8 mouse cellular contexts compared by ENCODE assay signal in the genomic region with DNA sequence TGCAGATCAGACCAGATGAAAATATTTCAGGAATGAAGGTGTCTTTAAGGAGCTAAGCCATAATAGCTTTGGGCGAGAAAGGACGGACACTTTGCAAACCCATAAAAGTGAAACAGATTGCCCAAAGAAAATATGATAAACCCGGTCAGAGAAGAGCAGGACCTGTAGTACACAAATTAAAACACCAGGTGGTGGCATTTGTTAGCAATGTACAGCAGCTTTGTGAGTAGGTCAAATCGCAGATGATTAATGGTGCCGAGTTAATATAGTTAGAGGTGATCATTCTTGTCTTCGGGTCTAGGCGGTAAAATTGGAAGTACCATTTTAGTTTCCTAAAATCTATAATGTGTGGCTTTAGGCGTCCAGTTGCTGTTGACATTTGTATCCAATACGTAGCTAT. TPM values are rescaled to one million over a fixed set of nuclear protein-coding genes. Genes with fewer than 3 reads are reported as not detected.
DNase-seq lines count a peak whose midpoint lies in the region; ATAC-seq and TF ChIP-seq lines count a peak whose summit lies in the region.

No protein-coding gene starts in this region.

- H3K9me3 ChIP-seq in intestine, embryonic 14.5 days (ENCODE audit: control insufficient read depth, low read length) = no peaks in the 10 kb centered on the region
- no peaks in the 10 kb centered on the region for H3K9me3 ChIP-seq in intestine, embryonic 15.5 days
- H3K9me3 ChIP-seq in kidney, postnatal 0 days (replicated peaks; ENCODE audit: low read length) = no peaks in the 10 kb centered on the region

- no peak for ATAC-seq in intestine, embryonic 14.5 days (replicated peaks; ENCODE audit: low FRiP score, low TSS enrichment, low read depth)
- ATAC-seq in intestine, embryonic 15.5 days = no peak
- peak; percentile 42 for ATAC-seq in common myeloid progenitor, adult 5-6 weeks (replicated peaks; ENCODE audit: low read depth, poor library complexity, severe bottlenecking)
- ATAC-seq in kidney, postnatal 0 days (replicated peaks; ENCODE audit: low FRiP score, low read depth) = no peak

- no peak overlapping the region for H3K4me3 ChIP-seq in intestine, embryonic 14.5 days (ENCODE audit: low read depth, low read length)
- no peak overlapping the region for H3K4me3 ChIP-seq in intestine, embryonic 15.5 days (replicated peaks)
- no peak overlapping the region for H3K4me3 ChIP-seq in kidney, postnatal 0 days (replicated peaks; ENCODE audit: low read depth, low read length)

- H3K36me3 ChIP-seq in intestine, embryonic 14.5 days (ENCODE audit: control insufficient read depth, insufficient read depth, low read length) = peaks cover 13% of the 10 kb centered on the region; the same call in 1 of the 2 replicates
- no peaks in the 10 kb centered on the region for H3K36me3 ChIP-seq in intestine, embryonic 15.5 days
- H3K36me3 ChIP-seq in kidney, postnatal 0 days (ENCODE audit: insufficient read depth, low read length) = 0 out of 2 replicates have a peak, but pooled peaks cover 2% of the 10 kb centered on the region

- peak; percentile 66 for DNase-seq in intestine, embryonic 14.5 days (ENCODE audit: low spot score)
- DNase-seq in 416B (ENCODE audit: low read depth) = peak; percentile 84
- DNase-seq in MN1 (ENCODE audit: low spot score) = peak; percentile 71
- DNase-seq in kidney, postnatal 0 days (ENCODE audit: low spot score) = peak; percentile 85
- peak; percentile 54 to 59 for DNase-seq in natural killer cell, adult 2 months (ENCODE audit: low spot score in 2 of 2)
- no peak for DNase-seq in frontal cortex, postnatal 10 days (ENCODE audit: low spot score in 2 of 2)

- H3K4me2 ChIP-seq in intestine, embryonic 14.5 days (ENCODE audit: low read length) = no peak overlapping the region
- no peak overlapping the region for H3K4me2 ChIP-seq in intestine, embryonic 15.5 days (replicated peaks)
- no peak overlapping the region for H3K4me2 ChIP-seq in kidney, postnatal 0 days (ENCODE audit: low read length)

- 42% methylated on average over 9 of the region's 9 CpGs for WGBS in intestine, embryonic 14.5 days
- WGBS in intestine, embryonic 15.5 days = 38% methylated on average over 9 of the region's 9 CpGs
- WGBS in kidney, postnatal 0 days = 34% methylated on average over 9 of the region's 9 CpGs

- H3K4me1 ChIP-seq in intestine, embryonic 14.5 days (replicated peaks; ENCODE audit: control insufficient read depth, insufficient read depth, low read length) = peaks cover 12% of the 10 kb centered on the region
- peaks cover 7% of the 10 kb centered on the region; the same call in 1 of the 2 replicates for H3K4me1 ChIP-seq in intestine, embryonic 15.5 days (replicated peaks)
- peaks cover 9% of the 10 kb centered on the region; the same call in 1 of the 2 replicates for H3K4me1 ChIP-seq in kidney, postnatal 0 days (replicated peaks; ENCODE audit: insufficient read depth, low read length)

- no peak overlapping the region for H3K9ac ChIP-seq in intestine, embryonic 14.5 days (ENCODE audit: low read length)
- H3K9ac ChIP-seq in intestine, embryonic 15.5 days = no peak overlapping the region
- H3K9ac ChIP-seq in kidney, postnatal 0 days (ENCODE audit: low read depth, low read length) = no peak overlapping the region

- TF ChIP-seq CTCF in kidney, postnatal 0 days (IDR thresholded peaks at IDR 0.05; ENCODE audit: low read depth) = peak; percentile 91

- no peak overlapping the region for H3K27ac ChIP-seq in intestine, embryonic 14.5 days (ENCODE audit: low read depth)
- no peak overlapping the region for H3K27ac ChIP-seq in intestine, embryonic 15.5 days
- H3K27ac ChIP-seq in kidney, postnatal 0 days = no peak overlapping the region

- H3K27me3 ChIP-seq in intestine, embryonic 14.5 days (replicated peaks; ENCODE audit: control insufficient read depth, insufficient read depth, low read length) = no peaks in the 10 kb centered on the region
- H3K27me3 ChIP-seq in intestine, embryonic 15.5 days (replicated peaks) = no peaks in the 10 kb centered on the region
- no peaks in the 10 kb centered on the region for H3K27me3 ChIP-seq in kidney, postnatal 0 days (ENCODE audit: insufficient read depth, low read length)

RNA-seq across cellular contexts. Expression of gene Mapkbp1, which starts 1.9 kb away (rescaled TPM):
- polyA plus RNA-seq in intestine, embryonic 14.5 days (2014; fragmentation: Nextera tagmentation; extraction: Ambion mirVana) = 3.6 and 3.9 TPM in 2 replicates
- 2.2 TPM in 2 replicates for polyA plus RNA-seq in intestine, embryonic 15.5 days (2015; fragmentation: Nextera tagmentation; extraction: Ambion mirVana)
- 2.6 and 9.0 TPM in 2 replicates for total RNA-seq in common myeloid progenitor, adult 5-6 weeks (2017)
- polyA plus RNA-seq in kidney, postnatal 0 days (2015; fragmentation: Nextera tagmentation; extraction: Ambion mirVana) = 1.9 and 2.0 TPM in 2 replicates

RNA-seq across cellular contexts. Expression of gene Jmjd7, which starts 56.7 kb away (rescaled TPM):
- polyA plus RNA-seq in intestine, embryonic 14.5 days (2014; fragmentation: Nextera tagmentation; extraction: Ambion mirVana) = 18.9 and 20.1 TPM in 2 replicates
- polyA plus RNA-seq in intestine, embryonic 15.5 days (2015; fragmentation: Nextera tagmentation; extraction: Ambion mirVana) = 15.5 and 17.8 TPM in 2 replicates
- total RNA-seq in common myeloid progenitor, adult 5-6 weeks (2017) = 4.2 and 6.2 TPM in 2 replicates
- 24.7 and 25.7 TPM in 2 replicates for polyA plus RNA-seq in kidney, postnatal 0 days (2015; fragmentation: Nextera tagmentation; extraction: Ambion mirVana)

RNA-seq across cellular contexts. Expression of gene Gm28042, which starts 56.7 kb away (rescaled TPM):
- 2.2 and 3.0 TPM in 2 replicates for polyA plus RNA-seq in intestine, embryonic 14.5 days (2014; fragmentation: Nextera tagmentation; extraction: Ambion mirVana)
- polyA plus RNA-seq in intestine, embryonic 15.5 days (2015; fragmentation: Nextera tagmentation; extraction: Ambion mirVana) = 2.2 TPM in 2 replicates
- 0.23 and 1.4 TPM in 2 replicates for total RNA-seq in common myeloid progenitor, adult 5-6 weeks (2017)
- polyA plus RNA-seq in kidney, postnatal 0 days (2015; fragmentation: Nextera tagmentation; extraction: Ambion mirVana) = 0.89 and 1.2 TPM in 2 replicates

Comparison
In these comparisons a context has a peak if more than half of its experiments do, and no peak if none do; other contexts are left out.
1. DNase-seq: peak in intestine, embryonic 14.5 days (single experiment), 416B (single experiment), MN1 (single experiment), kidney, postnatal 0 days (single experiment) and natural killer cell, adult 2 months (2 of 2); none in frontal cortex, postnatal 10 days (0 of 2).